Mouse (Mus musculus): ENCODE results near the gene Afmid. TPM values are rescaled to one million over a fixed set of nuclear protein-coding genes. Genes with fewer than 3 reads are reported as not detected.

The Afmid gene
- total RNA-seq, 2 experiments from 2014 or later, result 3.5 to 3.6 TPM

DNA sequence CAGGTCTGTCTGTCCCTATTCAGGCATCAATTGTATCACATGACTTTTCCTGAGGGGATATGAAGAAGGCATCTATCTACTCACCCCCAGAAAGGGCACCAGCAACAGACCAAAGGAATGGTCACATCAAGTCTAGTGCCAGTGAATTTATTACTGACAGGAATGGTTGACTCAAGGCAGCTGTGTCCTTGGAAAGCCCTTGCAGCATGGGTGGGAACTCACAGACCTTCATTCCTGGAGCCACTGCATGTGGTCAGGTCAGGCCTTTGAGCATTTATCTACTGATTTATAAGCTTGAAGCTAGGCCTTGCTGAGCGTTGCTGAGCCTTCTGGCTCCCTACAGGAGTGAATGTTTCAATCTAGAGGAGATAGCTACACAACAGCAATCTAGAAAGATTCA is 15.2 kb downstream of the Afmid start:
- intact Hi-C loops (cut with DNase I; ENCODE audit: low total_unique reads), result no loop called here
- DNase-seq, result no peak

GRCm38 (mm10) chr11:117843434-117843833 is 17.7 kb downstream of the Afmid start:
- intact Hi-C loops (cut with DNase I; ENCODE audit: low total_unique reads), result no loop called here
- DNase-seq, result no peak

DNA sequence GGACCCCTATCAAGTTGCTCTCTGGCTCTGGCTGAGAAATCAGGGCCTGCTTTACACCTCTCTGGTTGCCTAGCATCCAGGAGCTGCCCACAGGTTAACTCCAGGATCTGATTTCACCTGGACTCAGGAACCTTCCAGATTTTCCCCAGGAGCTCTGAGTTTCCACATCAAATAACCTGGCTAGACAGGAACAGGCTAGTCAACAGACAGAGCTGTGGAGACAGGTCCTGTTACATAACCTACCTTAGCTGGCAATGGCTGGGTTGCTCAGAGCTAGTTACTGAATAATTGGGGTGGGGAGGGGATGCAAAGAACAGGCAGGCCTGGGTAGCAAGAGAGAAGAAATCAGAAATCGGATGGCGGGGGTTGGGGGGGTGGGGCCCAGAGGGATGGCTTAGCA is 19.3 kb downstream of the Afmid start:
- intact Hi-C loops (cut with DNase I; ENCODE audit: low total_unique reads), result no loop called here
- DNase-seq, result no peak

DNA sequence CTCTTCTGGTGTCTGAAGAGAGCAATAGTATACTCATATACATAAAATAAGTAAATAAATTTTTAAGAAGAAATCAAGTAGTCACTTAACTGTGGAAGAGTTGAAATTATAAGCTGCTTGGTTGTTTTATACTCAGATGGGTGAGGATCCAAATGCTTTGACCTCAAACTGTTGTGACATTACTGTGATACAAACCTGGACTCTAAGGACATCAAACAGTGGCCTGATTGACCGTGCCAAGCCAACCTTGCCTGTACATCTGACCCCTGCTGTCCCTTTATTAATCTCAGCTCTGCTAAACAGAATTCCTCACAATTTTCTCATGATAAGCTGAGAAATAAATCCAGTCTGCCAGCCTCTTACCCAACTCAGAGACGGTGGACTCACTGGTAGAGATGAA is 19.9 kb downstream of the Afmid start:
- no peak for DNase-seq
- intact Hi-C loops (cut with DNase I; ENCODE audit: low total_unique reads), result no loop called here

- intact Hi-C loops (cut with DNase I; ENCODE audit: low total_unique reads), result no loop called here
- no peak for DNase-seq
Measured at GRCm38 (mm10) chr11:117846640-117847039, 20.9 kb downstream of the Afmid start.

DNA sequence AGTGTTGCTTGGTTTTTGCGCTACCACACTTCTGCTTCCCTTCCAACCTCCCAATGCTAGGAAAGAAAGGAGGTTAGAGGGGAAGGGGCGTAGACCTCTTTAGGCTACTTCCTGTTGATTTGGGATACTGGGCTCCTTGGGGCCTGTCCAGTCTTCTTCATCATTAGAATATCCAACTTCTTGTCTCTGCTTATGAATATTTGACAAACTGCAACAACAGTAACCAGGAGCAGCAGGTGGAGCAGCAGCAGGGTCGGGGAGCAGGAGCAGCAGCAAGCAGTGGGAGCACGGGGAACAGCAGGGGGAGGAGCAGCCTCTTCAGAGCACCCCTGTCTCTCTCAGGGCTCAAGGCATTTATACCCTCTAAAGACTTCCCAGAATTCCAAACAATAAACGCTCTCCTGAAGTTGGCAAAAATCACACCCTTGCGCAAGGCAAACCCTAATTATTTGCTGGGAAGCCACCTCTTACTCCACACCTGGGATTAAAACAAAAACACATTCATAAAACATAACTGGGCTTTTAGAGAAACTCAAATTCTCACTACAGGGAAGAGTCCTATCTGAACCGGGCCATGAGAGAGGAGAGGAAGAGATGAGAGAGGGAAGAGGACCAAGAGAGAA is 22.0 kb downstream of the Afmid start:
- intact Hi-C loops (cut with DNase I; ENCODE audit: low total_unique reads), result no loop called here
- DNase-seq, result no peak

GRCm38 (mm10) chr11:117848271-117848984 is 22.7 kb downstream of the Afmid start:
- intact Hi-C loops (cut with DNase I; ENCODE audit: low total_unique reads), result no loop called here
- DNase-seq, result peak; percentile 44

- intact Hi-C loops (cut with DNase I; ENCODE audit: low total_unique reads), result no loop called here
- DNase-seq, result peak; percentile 96
Measured at GRCm38 (mm10) chr11:117848985-117849671, 23.4 kb downstream of the Afmid start, which contains the start of gene Birc5. Birc5 (plus strand) TSS chr11:117849251.

DNA sequence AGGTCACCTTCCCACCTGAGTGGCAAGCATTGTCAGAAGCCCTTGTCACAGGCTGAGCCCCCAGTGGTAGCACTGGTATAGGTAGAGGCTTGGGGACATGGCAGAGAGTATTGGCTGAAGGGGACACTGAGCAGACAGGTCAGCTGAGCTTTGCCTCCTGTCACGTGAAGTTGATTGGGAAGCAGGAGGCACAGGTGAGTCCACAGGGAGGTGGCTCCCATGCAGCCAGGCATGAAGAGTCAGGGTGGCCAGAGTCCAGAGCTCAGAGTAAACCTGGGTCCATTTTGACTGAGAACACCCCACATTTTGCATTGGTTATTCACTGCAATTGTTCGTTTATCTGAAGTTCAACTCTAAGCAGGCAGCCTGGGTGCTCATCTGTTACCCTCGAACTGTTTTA is 27.2 kb downstream of the Afmid start:
- no peak for DNase-seq
- intact Hi-C loops (cut with DNase I; ENCODE audit: low total_unique reads), result no loop called here

GRCm38 (mm10) chr11:117854241-117854640 is 28.5 kb downstream of the Afmid start:
- DNase-seq, result no peak
- intact Hi-C loops (cut with DNase I; ENCODE audit: low total_unique reads), result no loop called here

- intact Hi-C loops (cut with DNase I; ENCODE audit: low total_unique reads), result no loop called here
- DNase-seq, result no peak
Measured at GRCm38 (mm10) chr11:117855360-117855759, 29.6 kb downstream of the Afmid start.

- intact Hi-C loops (cut with DNase I; ENCODE audit: low total_unique reads), result no loop called here
Measured at GRCm38 (mm10) chr11:117855975-117856374, 30.3 kb downstream of the Afmid start.

DNA sequence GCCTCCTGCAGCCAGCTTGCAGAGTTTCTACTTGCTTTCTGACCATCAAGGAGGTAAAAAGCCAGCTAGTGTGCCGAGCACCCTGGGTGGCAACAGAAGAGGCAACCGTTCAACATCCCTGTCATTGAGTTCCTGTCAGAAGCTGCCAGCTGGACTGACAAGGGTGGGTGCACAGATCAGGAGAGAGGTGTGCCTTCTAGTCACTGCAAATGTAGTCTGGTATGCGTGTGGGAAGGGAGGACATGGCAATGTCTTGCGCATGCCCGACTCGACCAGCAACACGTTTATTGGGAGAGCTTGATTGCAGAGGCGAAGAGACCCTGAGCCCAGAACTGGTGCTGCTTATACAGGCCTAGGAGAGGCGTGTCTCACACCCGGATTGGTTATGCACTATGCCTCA is 31.7 kb downstream of the Afmid start:
- intact Hi-C loops (cut with DNase I; ENCODE audit: low total_unique reads), result no loop called here

More at GRCm38 (mm10) chr11:117855975-117856374, 30.3 kb downstream of the Afmid start:
- no peak for DNase-seq

DNA sequence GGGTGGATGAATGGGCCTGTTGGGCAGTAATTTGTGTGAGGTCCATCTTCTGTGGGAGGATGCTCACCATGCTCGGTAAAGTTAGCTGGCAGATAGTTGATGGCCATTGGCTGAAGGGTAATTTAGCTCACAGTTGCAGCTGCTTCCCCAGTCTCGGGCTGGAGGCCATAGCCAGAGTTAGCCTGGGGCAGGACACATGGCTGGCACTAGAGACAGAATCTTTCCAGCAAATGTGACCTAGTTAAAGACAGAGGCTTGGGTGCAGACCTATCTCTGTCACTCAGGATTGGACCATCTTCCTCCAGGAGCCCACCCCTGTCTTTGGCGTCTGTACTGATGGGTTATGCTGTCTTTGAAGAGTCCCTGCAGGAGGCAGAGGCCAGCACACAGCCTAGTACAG is 32.7 kb downstream of the Afmid start:
- DNase-seq, result no peak
- intact Hi-C loops (cut with DNase I; ENCODE audit: low total_unique reads), result no loop called here

More for the DNA sequence above, 31.7 kb downstream of the Afmid start:
- DNase-seq, result no peak

- no peak for DNase-seq
- intact Hi-C loops (cut with DNase I; ENCODE audit: low total_unique reads), result no loop called here
Measured at GRCm38 (mm10) chr11:117860601-117861000, 34.9 kb downstream of the Afmid start, which contains the start of gene Tmem235. Tmem235 (plus strand) TSS chr11:117860752.

GRCm38 (mm10) chr11:117863174-117863856 is 37.6 kb downstream of the Afmid start:
- intact Hi-C loops (cut with DNase I; ENCODE audit: low total_unique reads), result no loop called here
- no peak for DNase-seq

GRCm38 (mm10) chr11:117864805-117865204 is 39.1 kb downstream of the Afmid start:
- no peak for DNase-seq
- intact Hi-C loops (cut with DNase I; ENCODE audit: low total_unique reads), result loop anchor here (5.0 kb wide), 1 partner anchor 237 kb away; no protein-coding TSS in a partner anchor

DNA sequence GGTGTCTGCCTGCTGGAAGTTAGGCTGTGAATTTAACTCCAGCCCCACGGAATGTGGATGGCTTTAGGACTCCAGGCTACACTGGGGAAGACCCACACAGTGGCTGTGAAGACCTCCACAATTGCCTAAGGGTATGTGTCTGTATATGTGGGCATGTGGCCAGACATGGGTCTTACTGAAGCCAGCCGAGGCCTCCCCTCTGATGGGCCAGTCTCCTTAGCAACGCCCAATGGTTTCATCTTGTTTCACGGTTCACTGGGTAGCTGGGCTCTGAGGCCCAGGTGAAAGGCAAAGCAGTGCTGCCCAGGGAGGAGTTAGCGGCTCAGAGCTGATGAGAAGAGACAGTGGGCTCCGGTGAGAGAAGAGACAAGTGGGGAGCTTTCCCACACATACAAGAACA is 40.3 kb downstream of the Afmid start:
- DNase-seq, result no peak
- intact Hi-C loops (cut with DNase I; ENCODE audit: low total_unique reads), result loop anchor here (5.0 kb wide), 1 partner anchor 236 kb away; no protein-coding TSS in a partner anchor

DNA sequence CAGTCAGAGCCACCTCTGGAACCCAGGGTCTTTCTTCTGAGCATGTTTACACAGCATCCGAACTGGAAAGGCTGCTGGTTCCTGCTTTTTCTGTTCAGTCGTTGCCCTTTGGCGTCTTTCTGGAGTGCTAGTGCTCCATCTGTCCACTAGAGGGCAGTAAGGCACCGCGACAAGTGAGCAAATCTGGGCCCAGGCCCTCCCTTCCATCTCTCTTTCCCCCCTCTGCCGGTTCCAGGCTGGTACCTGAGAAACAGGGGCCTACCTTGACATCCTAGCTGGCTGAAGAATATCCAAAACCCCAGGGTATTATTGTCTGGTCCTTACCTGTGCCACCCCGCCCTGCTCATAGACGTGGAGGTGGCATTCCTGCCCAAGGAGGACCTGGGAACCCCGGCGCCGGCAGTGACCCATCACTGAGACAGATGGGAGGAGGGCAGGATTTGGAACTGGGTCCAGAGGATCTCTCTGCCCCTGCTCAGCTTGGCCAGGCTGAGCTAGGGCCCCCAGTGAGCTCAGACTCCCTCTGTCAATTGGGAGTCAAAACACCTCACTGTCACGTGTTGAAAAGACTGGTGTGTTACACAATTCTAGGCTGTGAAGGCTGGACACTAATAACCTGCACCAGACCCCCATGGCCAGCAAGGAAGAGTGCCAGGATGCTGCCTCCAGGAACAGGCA is 45.1 kb downstream of the Afmid start:
- intact Hi-C loops (cut with DNase I; ENCODE audit: low total_unique reads), result loop anchor here (5.0 kb wide), 2 partner anchors 96 to 146 kb away; no protein-coding TSS in a partner anchor
- DNase-seq, result peak; percentile 69

Data from gastrocnemius, postnatal 14 days (tissue).